In genomic region chr17:64003444-64003843, GRCm38 (mm10) we compare ENCODE assay signal across 11 mouse cellular contexts.
A peak's percentile ranks its signal among the peaks of the same experiment; 100 is the strongest.
DNase-seq lines count a peak whose midpoint lies in the region; ATAC-seq and TF ChIP-seq lines count a peak whose summit lies in the region.
"Had no signal": no experiment of that assay in that cellular context is flagged by ENCODE, and none has a peak within 500 bp of the region (broad histone marks: within the 10 kb centered on the region; RNA-seq: fewer than 3 reads in every experiment).

No protein-coding gene starts in this region.

- DNase-seq in lung, embryonic 14.5 days, result peak; percentile 57
- DNase-seq in lung, adult 2 months, result no peak
- peak; percentile 32 for DNase-seq in embryo, embryonic 10.5 days (ENCODE audit: low spot score)
- peak; percentile 46 for DNase-seq in heart, postnatal 0 days (ENCODE audit: low spot score)
- no peak for DNase-seq in stomach, postnatal 0 days (ENCODE audit: low spot score)
- no peak for DNase-seq in adipocyte (ENCODE audit: low spot score)
- no peak for DNase-seq in liver, postnatal 0 days
- DNase-seq in kidney, postnatal 25 days, result no peak
- DNase-seq: cerebellum, adult 9-11 months; kidney, postnatal 14 days had no signal

- no peak for TF ChIP-seq CTCF in lung, embryonic 14.5 days (IDR thresholded peaks at IDR 0.05; ENCODE audit: low read depth)
- TF ChIP-seq CTCF in lung, adult 2 months (IDR thresholded peaks at IDR 0.05; ENCODE audit: insufficient read depth, low read length), result no peak
- TF ChIP-seq CTCF in heart, postnatal 0 days (IDR thresholded peaks at IDR 0.05; ENCODE audit: low read depth), result no peak
- no peak for TF ChIP-seq CTCF in stomach, postnatal 0 days (IDR thresholded peaks at IDR 0.05; ENCODE audit: low read depth)
- no peak for TF ChIP-seq CTCF in liver, postnatal 0 days (IDR thresholded peaks at IDR 0.05; ENCODE audit: low read depth)

- no peaks in the 10 kb centered on the region for H3K36me3 ChIP-seq in lung, embryonic 14.5 days (ENCODE audit: insufficient read depth)
- H3K36me3 ChIP-seq in heart, postnatal 0 days (replicated peaks; ENCODE audit: control insufficient read depth, insufficient read depth, low read length), result no peaks in the 10 kb centered on the region
- H3K36me3 ChIP-seq in stomach, postnatal 0 days (ENCODE audit: control insufficient read depth, insufficient read depth, low read length), result no peaks in the 10 kb centered on the region
- no peaks in the 10 kb centered on the region for H3K36me3 ChIP-seq in liver, postnatal 0 days (replicated peaks; ENCODE audit: insufficient read depth, low read length)
- H3K36me3 ChIP-seq: liver, embryonic 12.5 days had no signal

- no peak for TF ChIP-seq EP300 in heart, postnatal 0 days (IDR thresholded peaks at IDR 0.05; ENCODE audit: low read depth)
- no peak for TF ChIP-seq EP300 in stomach, postnatal 0 days (optimal IDR thresholded peaks at IDR 0.05)
- no peak for TF ChIP-seq EP300 in liver, postnatal 0 days (IDR thresholded peaks at IDR 0.05; ENCODE audit: low read depth)

- no peak overlapping the region for H3K4me3 ChIP-seq in lung, embryonic 14.5 days (ENCODE audit: low read depth, low read length)
- H3K4me3 ChIP-seq in lung, adult 2 months (replicated peaks; ENCODE audit: extremely low read depth, low read depth, low read length), result no peak overlapping the region
- no peak overlapping the region for H3K4me3 ChIP-seq in heart, postnatal 0 days (ENCODE audit: low read depth, low read length)
- no peak overlapping the region for H3K4me3 ChIP-seq in stomach, postnatal 0 days (ENCODE audit: low read depth, low read length)
- H3K4me3 ChIP-seq in liver, postnatal 0 days (ENCODE audit: low read depth, low read length), result no peak overlapping the region
- H3K4me3 ChIP-seq: liver, embryonic 12.5 days had no signal

- H3K4me2 ChIP-seq in lung, embryonic 14.5 days, result no peak overlapping the region
- no peak overlapping the region for H3K4me2 ChIP-seq in heart, postnatal 0 days (ENCODE audit: low read depth, low read length)
- H3K4me2 ChIP-seq in stomach, postnatal 0 days (replicated peaks; ENCODE audit: low read depth), result no peak overlapping the region
- H3K4me2 ChIP-seq in liver, postnatal 0 days (ENCODE audit: low read depth, low read length), result no peak overlapping the region
- H3K4me2 ChIP-seq: liver, embryonic 12.5 days had no signal

- no peaks in the 10 kb centered on the region for H3K27me3 ChIP-seq in lung, embryonic 14.5 days (ENCODE audit: insufficient read depth, low read length)
- H3K27me3 ChIP-seq in heart, postnatal 0 days (ENCODE audit: control insufficient read depth, insufficient read depth, low read length), result no peaks in the 10 kb centered on the region
- H3K27me3 ChIP-seq in stomach, postnatal 0 days (ENCODE audit: control insufficient read depth, insufficient read depth, low read length), result no peaks in the 10 kb centered on the region
- H3K27me3 ChIP-seq in liver, postnatal 0 days (ENCODE audit: insufficient read depth, low read length), result no peaks in the 10 kb centered on the region
- H3K27me3 ChIP-seq: liver, embryonic 12.5 days had no signal

- H3K4me1 ChIP-seq in lung, embryonic 14.5 days (ENCODE audit: insufficient read depth), result no peaks in the 10 kb centered on the region
- no peaks in the 10 kb centered on the region for H3K4me1 ChIP-seq in lung, adult 2 months (ENCODE audit: control insufficient read depth, insufficient read depth, low read length)
- no peaks in the 10 kb centered on the region for H3K4me1 ChIP-seq in heart, postnatal 0 days (ENCODE audit: control insufficient read depth, insufficient read depth)
- H3K4me1 ChIP-seq in stomach, postnatal 0 days (replicated peaks; ENCODE audit: control insufficient read depth, insufficient read depth), result no peaks in the 10 kb centered on the region
- H3K4me1 ChIP-seq in liver, postnatal 0 days (ENCODE audit: insufficient read depth), result no peaks in the 10 kb centered on the region
- H3K4me1 ChIP-seq: liver, embryonic 12.5 days had no signal

- peak; percentile 87; the same call in 1 of the 2 replicates for ATAC-seq in lung, embryonic 14.5 days (ENCODE audit: insufficient read depth)
- peak; percentile 73 for ATAC-seq in heart, postnatal 0 days (ENCODE audit: insufficient read depth, low read depth)
- ATAC-seq in stomach, postnatal 0 days (ENCODE audit: low FRiP score, low TSS enrichment), result peak; percentile 80; the same call in 1 of the 2 replicates
- ATAC-seq in liver, postnatal 0 days, result no peak
- ATAC-seq: liver, embryonic 12.5 days had no signal

- no peak overlapping the region for H3K9ac ChIP-seq in lung, embryonic 14.5 days
- H3K9ac ChIP-seq in heart, postnatal 0 days (replicated peaks; ENCODE audit: low read depth, low read length), result no peak overlapping the region
- H3K9ac ChIP-seq in stomach, postnatal 0 days (ENCODE audit: low read length), result no peak overlapping the region
- H3K9ac ChIP-seq in liver, postnatal 0 days (replicated peaks), result no peak overlapping the region
- H3K9ac ChIP-seq: liver, embryonic 12.5 days had no signal

- no peak for TF ChIP-seq POLR2A in lung, adult 2 months (IDR thresholded peaks at IDR 0.05; ENCODE audit: borderline replicate concordance, extremely low read depth, low read depth, low read length)

- no peak overlapping the region for H3K27ac ChIP-seq in lung, embryonic 14.5 days (ENCODE audit: low read depth)
- no peak overlapping the region for H3K27ac ChIP-seq in heart, postnatal 0 days (ENCODE audit: low read depth)
- no peak overlapping the region for H3K27ac ChIP-seq in stomach, postnatal 0 days (replicated peaks)
- H3K27ac ChIP-seq in liver, postnatal 0 days (ENCODE audit: low read depth), result no peak overlapping the region
- H3K27ac ChIP-seq: liver, embryonic 12.5 days had no signal

- 51% methylated on average over 13 of the region's 13 CpGs for WGBS in lung, embryonic 14.5 days
- 62% methylated on average over 13 of the region's 13 CpGs for WGBS in lung, adult 2 months
- 38% methylated on average over 13 of the region's 13 CpGs for WGBS in heart, postnatal 0 days
- WGBS in stomach, postnatal 0 days, result 61% methylated on average over 13 of the region's 13 CpGs
- 79% methylated on average over 13 of the region's 13 CpGs for WGBS in liver, postnatal 0 days (ENCODE audit: insufficient replicate concordance)

- H3K9me3 ChIP-seq in lung, embryonic 14.5 days (ENCODE audit: low read depth, low read length), result no peaks in the 10 kb centered on the region
- H3K9me3 ChIP-seq in heart, postnatal 0 days (replicated peaks; ENCODE audit: control insufficient read depth, low read length), result no peaks in the 10 kb centered on the region
- no peaks in the 10 kb centered on the region for H3K9me3 ChIP-seq in stomach, postnatal 0 days (ENCODE audit: control insufficient read depth, low read length)
- H3K9me3 ChIP-seq in liver, postnatal 0 days (ENCODE audit: low read length), result no peaks in the 10 kb centered on the region
- H3K9me3 ChIP-seq: liver, embryonic 12.5 days had no signal

Comparison
In these comparisons a context has a peak if more than half of its experiments do, and no peak if none do; other contexts are left out.
1. DNase-seq: peak in lung, embryonic 14.5 days (single experiment), embryo, embryonic 10.5 days (single experiment) and heart, postnatal 0 days (single experiment); none in lung, adult 2 months (single experiment), stomach, postnatal 0 days (single experiment), adipocyte (single experiment), liver, postnatal 0 days (single experiment) and kidney, postnatal 25 days (0 of 2).